Mouse (Mus musculus) megakaryocyte, embryonic 14.5 days (primary cell): ENCODE data around the gene Gm21987. TPM values are rescaled to one million over a fixed set of nuclear protein-coding genes. Genes with fewer than 3 reads are reported as not detected.
A peak's percentile ranks its signal among the peaks of the same experiment; 100 is the strongest.

Experiments used
- H3K27me3 ChIP-seq: replicated peaks from 2 replicates; pipeline ENCODE3; 2012; ENCODE audit warnings: inconsistent platforms
- H3K36me3 ChIP-seq: replicated peaks from 2 replicates; pipeline ENCODE3; 2012; ENCODE audit warnings: low read length, inconsistent platforms, mixed read lengths
- H3K4me1 ChIP-seq: 2 replicates; pipeline ENCODE4 v1.6.1; 2012; ENCODE audit warnings: inconsistent platforms
- H3K4me3 ChIP-seq: replicated peaks from 2 replicates; pipeline ENCODE3; 2012; ENCODE audit warnings: moderate library complexity, mild to moderate bottlenecking, inconsistent platforms
- H3K9me3 ChIP-seq: 2 replicates; pipeline ENCODE4 v1.6.1; 2012; ENCODE audit warnings: inconsistent platforms
- FLI1 ChIP-seq: IDR thresholded peaks from 2 replicates; pipeline ENCODE4 v1.6.1; 2012; ENCODE audit warnings: low read length, inconsistent platforms, mixed read lengths
- GATA1 ChIP-seq: IDR thresholded peaks from 3 replicates; pipeline ENCODE4 v1.6.1; 2012; ENCODE audit warnings: mixed read lengths, low read length, inconsistent platforms, borderline replicate concordance
- polyA plus RNA-seq: library from polyadenylated mRNA; stranded (reverse); fragments of >175 nt; gene quantifications from 2 replicates; pipeline ENCODE4 v1.2.3, GENCODE M21; 2012; ENCODE audit warnings: low replicate concordance; ENCODE audit not compliant: insufficient read depth

Gene Gm21987
- polyA plus RNA-seq, 1 experiment = 1,896 TPM

GRCm38 (mm10) chr16:38376841-38377249 is 30.0 kb downstream of the Gm21987 start:
- peaks cover 9% of the 10 kb centered on the region for H3K36me3 ChIP-seq
- H3K4me1 ChIP-seq = peaks cover 76% of the 10 kb centered on the region
- H3K9me3 ChIP-seq = no peaks in the 10 kb centered on the region
- peak overlapping the region; percentile 90 for H3K4me3 ChIP-seq
- no peaks in the 10 kb centered on the region for H3K27me3 ChIP-seq
- TF ChIP-seq FLI1 = no peak
- no peak for TF ChIP-seq GATA1

GRCm38 (mm10) chr16:38377546-38377945 is 30.7 kb downstream of the Gm21987 start:
- TF ChIP-seq GATA1 = no peak
- no peak for TF ChIP-seq FLI1
- H3K4me3 ChIP-seq = peak overlapping the region; percentile 90
- no peaks in the 10 kb centered on the region for H3K9me3 ChIP-seq
- peaks cover 69% of the 10 kb centered on the region for H3K4me1 ChIP-seq
- peaks cover 9% of the 10 kb centered on the region for H3K36me3 ChIP-seq
- no peaks in the 10 kb centered on the region for H3K27me3 ChIP-seq

- H3K4me1 ChIP-seq = peaks cover 61% of the 10 kb centered on the region
- H3K9me3 ChIP-seq = no peaks in the 10 kb centered on the region
- H3K36me3 ChIP-seq = peaks cover 9% of the 10 kb centered on the region
- H3K27me3 ChIP-seq = no peaks in the 10 kb centered on the region
- no peak for TF ChIP-seq GATA1
- TF ChIP-seq FLI1 = no peak
- H3K4me3 ChIP-seq = no peak overlapping the region
Measured at GRCm38 (mm10) chr16:38378591-38378990, 31.8 kb downstream of the Gm21987 start.

GRCm38 (mm10) chr16:38379088-38379487 is 32.2 kb downstream of the Gm21987 start:
- Histone ChIP-seq H3K27me3 (no peaks in the 10 kb centered on the region), H3K4me3 (no peak overlapping the region), H3K9me3 (no peaks in the 10 kb centered on the region), H3K4me1 (peaks cover 61% of the 10 kb centered on the region), H3K36me3 (peaks cover 9% of the 10 kb centered on the region)
- TF ChIP-seq FLI1 (no peak), GATA1 (no peak)

GRCm38 (mm10) chr16:38379493-38379892 is 32.7 kb downstream of the Gm21987 start:
- TF ChIP-seq GATA1 = no peak
- Histone ChIP-seq H3K4me3 (no peak overlapping the region), H3K27me3 (no peaks in the 10 kb centered on the region), H3K4me1 (peaks cover 60% of the 10 kb centered on the region), H3K36me3 (peaks cover 9% of the 10 kb centered on the region), H3K9me3 (no peaks in the 10 kb centered on the region)

- TF ChIP-seq FLI1 (no peak), GATA1 (no peak)
- Histone ChIP-seq H3K36me3 (peaks cover 9% of the 10 kb centered on the region), H3K4me1 (peaks cover 60% of the 10 kb centered on the region), H3K9me3 (no peaks in the 10 kb centered on the region), H3K27me3 (no peaks in the 10 kb centered on the region), H3K4me3 (no peak overlapping the region)
Measured at GRCm38 (mm10) chr16:38379926-38380325, 33.1 kb downstream of the Gm21987 start.

GRCm38 (mm10) chr16:38383683-38384082 is 36.8 kb downstream of the Gm21987 start:
- no peak for TF ChIP-seq FLI1
- TF ChIP-seq GATA1 = no peak
- H3K4me1 ChIP-seq = peaks cover 54% of the 10 kb centered on the region
- peaks cover 2% of the 10 kb centered on the region for H3K36me3 ChIP-seq
- no peak overlapping the region for H3K4me3 ChIP-seq
- no peaks in the 10 kb centered on the region for H3K9me3 ChIP-seq
- no peaks in the 10 kb centered on the region for H3K27me3 ChIP-seq

- Histone ChIP-seq H3K4me1 (peaks cover 57% of the 10 kb centered on the region), H3K36me3 (no peaks in the 10 kb centered on the region), H3K27me3 (no peaks in the 10 kb centered on the region), H3K9me3 (no peaks in the 10 kb centered on the region), H3K4me3 (no peak overlapping the region)
- no peak for TF ChIP-seq GATA1
- no peak for TF ChIP-seq FLI1
Measured at GRCm38 (mm10) chr16:38385184-38385634, 38.4 kb downstream of the Gm21987 start.

GRCm38 (mm10) chr16:38385700-38386099 is 38.9 kb downstream of the Gm21987 start:
- H3K4me3 ChIP-seq = no peak overlapping the region
- H3K27me3 ChIP-seq = no peaks in the 10 kb centered on the region
- H3K36me3 ChIP-seq = no peaks in the 10 kb centered on the region
- TF ChIP-seq FLI1 (no peak), GATA1 (no peak)
- peaks cover 62% of the 10 kb centered on the region for H3K4me1 ChIP-seq
- H3K9me3 ChIP-seq = no peaks in the 10 kb centered on the region

- H3K4me1 ChIP-seq = peaks cover 69% of the 10 kb centered on the region
- H3K9me3 ChIP-seq = no peaks in the 10 kb centered on the region
- H3K4me3 ChIP-seq = no peak overlapping the region
- no peak for TF ChIP-seq GATA1
- no peak for TF ChIP-seq FLI1
- no peaks in the 10 kb centered on the region for H3K36me3 ChIP-seq
- no peaks in the 10 kb centered on the region for H3K27me3 ChIP-seq
Measured at GRCm38 (mm10) chr16:38387389-38387788, 40.5 kb downstream of the Gm21987 start.

- TF ChIP-seq GATA1 = no peak
- no peak for TF ChIP-seq FLI1
- H3K36me3 ChIP-seq = no peaks in the 10 kb centered on the region
- no peaks in the 10 kb centered on the region for H3K9me3 ChIP-seq
- no peak overlapping the region for H3K4me3 ChIP-seq
- no peaks in the 10 kb centered on the region for H3K27me3 ChIP-seq
- H3K4me1 ChIP-seq = peaks cover 79% of the 10 kb centered on the region
Measured at GRCm38 (mm10) chr16:38388757-38389156, 41.9 kb downstream of the Gm21987 start.
